Mouse (Mus musculus) CH12F3 (cell line): Measurements from ENCODE around the gene Clec12b.
"Not testable (repeated sequence)": the region's sequence is repeated elsewhere in the genome, so short reads cannot be mapped to it uniquely, and the experiment has no call there.

ENCODE experiments used
- in situ Hi-C: fragments of 300-500 bp; cut with MboI; formaldehyde crosslinking; loops from 2 replicates; pipeline ENCODE4 v1.14.3; 2020; ENCODE audit warnings: low sequenced_read_pairs

Clec12b gene

GRCm38 (mm10) chr6:129374937-129375471, 10.7 kb downstream of the Clec12b start:
- in situ Hi-C loops: no loop called here

DNA sequence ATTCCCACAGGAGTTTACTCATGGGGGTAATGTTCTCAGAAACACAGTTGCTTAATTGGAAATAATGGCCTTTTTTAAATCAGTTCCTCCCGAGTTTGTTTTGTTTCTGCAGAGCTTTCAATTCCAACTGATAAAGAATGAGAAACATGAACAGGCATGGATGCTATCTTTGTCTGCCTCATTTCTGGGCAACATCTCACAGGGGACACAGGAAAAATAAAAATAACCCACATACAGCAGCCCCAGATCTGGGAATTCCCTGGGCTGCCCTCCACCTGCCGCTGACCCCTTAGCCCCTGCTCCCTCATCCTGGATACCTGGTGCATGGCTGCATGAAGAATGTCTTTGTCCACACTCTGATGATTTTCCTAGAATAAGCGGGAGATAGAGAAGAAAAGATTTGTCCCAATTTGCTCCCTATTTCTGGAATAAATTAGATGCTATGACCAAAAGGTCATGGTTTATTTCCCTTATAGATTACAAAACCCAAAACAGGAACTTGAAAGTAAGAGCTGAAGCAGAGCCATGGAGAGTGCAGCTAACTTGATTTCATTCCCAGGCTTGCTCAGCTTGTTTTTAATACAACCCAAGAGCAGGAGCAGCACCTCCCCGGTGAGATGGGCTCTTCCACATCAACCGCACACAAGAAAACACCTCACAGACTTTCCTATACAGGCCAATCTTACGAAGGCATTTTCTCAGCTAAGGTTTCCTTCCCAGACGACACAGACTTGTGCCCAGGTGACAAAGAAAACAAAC, 16.1 kb downstream of the Clec12b start:
- in situ Hi-C loops: loop anchor here (10.0 kb wide), 2 partner anchors 105 to 515 kb away; no protein-coding TSS in a partner anchor

DNA sequence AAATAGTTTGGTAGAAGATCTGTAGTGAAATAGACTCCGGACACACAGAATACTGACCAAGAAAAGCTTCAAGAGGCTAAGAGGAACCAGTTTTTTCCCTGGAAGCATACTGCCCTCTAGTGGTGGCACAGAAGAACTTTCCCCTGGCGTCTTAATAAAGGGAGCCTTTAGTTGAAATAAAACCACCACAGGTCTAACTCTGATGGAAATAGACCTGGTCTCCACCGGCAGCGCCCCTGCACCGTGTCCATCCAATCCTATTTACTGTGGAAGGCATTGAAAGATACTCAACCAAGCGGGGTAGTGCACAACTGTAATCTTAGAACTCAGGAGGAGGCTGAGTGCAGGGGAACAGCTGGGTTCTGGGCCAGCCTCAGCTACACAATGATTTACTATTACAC, 19.7 kb downstream of the Clec12b start:
- in situ Hi-C loops: loop anchor here (10.0 kb wide), 2 partner anchors 101 to 511 kb away; no protein-coding TSS in a partner anchor

- in situ Hi-C loops: loop anchor here (10.0 kb wide), 2 partner anchors 99 to 509 kb away; no protein-coding TSS in a partner anchor
These were observed 21.7 kb downstream of the Clec12b start for GRCm38 (mm10) chr6:129363942-129364341.

GRCm38 (mm10) chr6:129359515-129359914, 26.2 kb downstream of the Clec12b start:
- in situ Hi-C loops: no loop called here

DNA sequence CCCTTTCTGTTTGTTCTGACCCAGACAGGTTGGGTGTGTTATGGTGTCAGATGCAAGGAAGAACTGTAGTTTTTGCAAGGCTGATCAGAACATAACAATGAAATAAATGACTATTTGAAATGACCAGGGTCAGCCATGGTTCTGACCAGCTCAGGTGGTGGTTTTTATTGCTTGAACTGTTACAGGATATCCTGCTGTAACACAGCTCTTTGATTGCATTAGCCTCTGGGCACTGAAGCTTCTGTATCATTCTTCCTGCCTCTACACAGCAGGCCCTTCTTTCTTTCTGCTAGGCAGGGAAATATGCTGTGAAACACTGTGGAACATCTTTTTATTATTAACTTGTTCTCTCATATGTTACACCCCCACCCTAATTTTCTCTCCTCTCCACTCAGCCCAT, 29.2 kb downstream of the Clec12b start:
- in situ Hi-C loops: no loop called here

- in situ Hi-C loops: no loop called here
These were observed 29.9 kb downstream of the Clec12b start for GRCm38 (mm10) chr6:129355774-129356173.

- in situ Hi-C loops: no loop called here
These were observed 34.6 kb downstream of the Clec12b start for GRCm38 (mm10) chr6:129351091-129351490.

DNA sequence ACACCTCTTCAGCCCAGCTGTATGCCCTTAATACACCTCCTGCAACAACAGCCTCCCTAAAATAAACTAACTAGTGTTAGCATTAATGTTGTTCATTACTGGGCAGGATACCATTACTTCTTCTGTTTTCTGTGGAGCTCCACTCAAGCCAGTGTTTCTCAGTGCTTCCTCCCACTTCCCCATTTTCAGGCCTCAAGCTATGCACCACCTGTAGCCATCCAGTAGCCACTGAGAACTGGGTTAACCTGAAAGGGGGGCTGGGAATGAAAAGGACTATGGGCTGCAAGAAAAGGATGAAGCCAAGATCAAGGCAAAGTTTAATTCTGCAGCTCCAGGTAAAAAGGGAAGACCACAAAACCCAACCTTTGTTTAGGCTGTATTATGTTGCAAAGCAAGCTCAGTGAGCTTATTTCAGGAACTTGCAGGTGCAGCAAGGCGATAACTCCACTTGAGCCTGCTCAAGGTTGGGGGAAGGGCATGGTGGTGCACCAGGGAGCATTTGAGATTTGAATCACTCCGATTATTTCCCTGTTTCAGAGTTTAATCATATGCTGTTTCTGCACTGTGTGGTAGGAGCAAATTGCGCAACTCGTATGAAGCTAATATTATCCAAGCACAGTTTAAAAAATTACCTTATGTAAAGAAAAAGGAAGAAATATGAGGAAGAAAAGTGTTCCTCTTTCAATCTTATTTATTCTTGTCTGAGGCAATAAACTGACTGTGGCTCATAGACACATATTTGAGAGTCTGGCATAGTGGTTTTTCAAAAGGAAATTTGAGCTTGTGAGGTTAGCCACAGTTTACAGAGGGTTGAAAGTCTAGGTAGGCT, 35.9 kb downstream of the Clec12b start:
- in situ Hi-C loops: no loop called here

DNA sequence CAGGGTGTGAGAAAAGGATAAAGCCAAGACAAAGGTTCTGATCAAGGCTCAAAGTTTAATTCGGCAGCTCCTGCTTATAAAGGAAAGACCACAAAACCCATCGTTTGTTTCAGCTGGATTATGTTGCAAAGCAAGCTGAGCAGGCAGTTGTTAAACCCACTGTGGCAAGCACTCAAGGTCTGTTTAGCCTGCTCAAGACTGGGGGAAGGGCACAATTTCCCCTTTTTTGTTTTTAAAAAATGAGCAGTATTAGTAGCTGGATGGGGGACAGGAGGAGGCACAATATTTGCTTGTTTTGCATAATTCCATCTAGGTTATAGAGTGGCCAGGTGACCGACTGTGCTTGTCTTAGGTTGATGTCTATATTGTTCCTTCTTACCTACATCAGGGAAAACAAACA, 41.3 kb downstream of the Clec12b start:
- in situ Hi-C loops: no loop called here

DNA sequence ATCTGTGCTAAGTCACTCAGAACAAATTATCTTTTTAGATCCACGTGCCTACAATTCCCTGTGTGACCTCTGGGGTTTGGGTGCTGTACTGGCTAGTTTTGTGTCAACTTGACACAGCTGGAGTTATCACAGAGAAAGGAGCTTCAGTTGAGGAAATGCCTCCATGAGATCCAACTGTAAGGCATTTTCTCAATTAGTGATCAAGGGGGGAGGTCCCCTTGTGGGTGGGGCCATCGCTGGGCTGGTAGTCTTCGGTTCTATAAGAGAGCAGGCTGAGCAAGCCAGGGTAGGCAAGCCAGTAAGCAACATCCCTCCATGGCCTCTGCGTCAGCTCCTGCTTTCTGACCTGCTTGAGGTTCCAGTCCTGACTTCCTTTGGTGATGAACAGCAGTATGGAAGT, 43.3 kb downstream of the Clec12b start, which contains the start of gene Clec12a:
Gene Clec12a (plus strand): TSS at position 301 of the 400 bp plus-strand sequence.
- in situ Hi-C loops: not testable (repeated sequence)

GRCm38 (mm10) chr6:129337751-129338150, 47.9 kb downstream of the Clec12b start:
- in situ Hi-C loops: no loop called here

- in situ Hi-C loops: no loop called here
These were observed 52.0 kb downstream of the Clec12b start for GRCm38 (mm10) chr6:129333674-129334078.

DNA sequence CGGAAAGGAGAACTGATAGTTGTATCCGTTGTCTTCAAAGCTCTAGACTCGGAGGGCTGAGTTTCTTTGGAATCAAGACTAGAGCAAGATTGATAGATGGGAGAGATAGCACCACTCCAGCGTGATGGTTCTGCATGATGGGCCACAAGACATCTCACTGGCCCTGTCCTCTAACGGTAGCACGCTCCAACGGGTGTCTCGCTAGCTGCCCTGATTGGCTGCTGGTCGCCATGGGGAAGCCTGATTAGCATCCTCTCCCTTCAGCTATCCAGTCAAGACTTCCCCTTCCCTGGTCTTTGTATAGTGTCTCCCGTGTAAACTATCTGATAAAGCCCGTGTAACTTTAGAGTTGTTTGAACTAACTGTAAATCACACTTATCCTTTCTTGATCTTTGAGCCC, 54.1 kb downstream of the Clec12b start, which contains the start of gene 4922502D21Rik:
Gene 4922502D21Rik (minus strand): TSS at position 187 of the 400 bp plus-strand sequence.
- in situ Hi-C loops: no loop called here

GRCm38 (mm10) chr6:129326568-129327150, 59.0 kb downstream of the Clec12b start:
- in situ Hi-C loops: loop anchor here (10.0 kb wide), 1 partner anchor 62 kb away; no protein-coding TSS in a partner anchor

DNA sequence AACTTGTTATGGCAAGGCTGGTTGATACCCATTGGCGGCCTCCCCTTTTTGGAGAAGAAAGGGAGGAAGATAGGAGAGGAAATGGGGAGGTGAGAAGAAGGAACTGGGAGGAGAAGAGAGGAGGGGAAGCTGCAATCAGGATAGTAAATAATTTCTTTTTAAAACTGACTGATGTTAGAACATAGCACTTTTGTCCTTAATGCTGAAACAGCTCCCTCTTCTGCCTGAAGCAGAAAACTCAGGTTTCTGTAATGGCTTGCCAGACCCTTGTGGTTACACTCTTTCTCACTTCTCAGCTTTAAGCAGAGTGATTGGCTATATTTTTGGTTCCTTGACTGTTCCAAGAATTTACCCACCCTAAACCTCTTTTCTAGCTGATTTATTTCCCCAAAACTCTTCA, 59.7 kb downstream of the Clec12b start:
- in situ Hi-C loops: loop anchor here (10.0 kb wide), 1 partner anchor 61 kb away; no protein-coding TSS in a partner anchor
